Mouse (Mus musculus) testis, postnatal 14 days (tissue): ENCODE measurements around the gene Iqcn.

Experiments
- DNase-seq: peaks from one replicate; pipeline ENCODE4 v3.0.0; 2021; ENCODE audit warnings: low spot score

Gene Iqcn

DNA sequence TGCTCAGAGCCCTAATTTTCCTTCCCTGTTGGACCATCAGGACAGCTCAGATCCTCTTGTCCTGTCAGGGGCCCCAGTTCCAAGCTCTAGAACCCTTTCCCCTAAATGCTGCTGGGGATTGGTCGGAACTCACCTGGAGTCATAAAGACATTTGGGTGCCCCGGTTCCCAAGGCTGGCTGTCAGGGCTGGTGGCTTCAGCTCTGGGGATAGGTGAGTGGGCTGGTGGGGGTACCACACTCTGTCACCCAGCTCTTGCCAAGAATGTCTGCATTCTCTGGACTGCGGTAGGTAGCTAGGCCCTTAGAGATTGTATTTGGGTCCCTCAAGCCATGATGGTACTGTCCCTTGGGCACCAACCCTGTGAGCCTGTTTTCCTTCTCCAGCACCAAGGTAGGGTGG lies at the start of gene Iqcn:
TSS of gene Iqcn (plus strand) at position 171 of the 400 bp plus-strand sequence.
- no peak for DNase-seq

DNA sequence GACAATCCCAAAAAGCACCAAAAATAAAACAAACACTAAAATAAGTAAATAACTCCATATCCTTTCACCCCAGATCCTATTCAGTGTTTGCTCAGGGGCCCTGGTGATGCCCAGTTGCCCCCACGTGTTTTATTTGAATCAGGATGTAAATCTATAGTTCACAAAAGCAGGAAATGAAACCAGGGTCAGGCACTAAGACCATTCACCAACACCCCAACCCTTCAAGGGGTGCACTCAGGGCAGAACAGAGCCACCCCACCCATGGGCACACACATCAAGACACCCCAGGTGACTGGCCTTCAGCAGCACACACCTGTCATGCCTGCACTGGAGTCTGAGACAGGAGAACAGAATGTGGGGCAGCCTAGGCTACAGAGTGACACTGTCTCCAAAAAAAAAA lies 49.1 kb upstream of the Iqcn start:
- DNase-seq = no peak

DNA sequence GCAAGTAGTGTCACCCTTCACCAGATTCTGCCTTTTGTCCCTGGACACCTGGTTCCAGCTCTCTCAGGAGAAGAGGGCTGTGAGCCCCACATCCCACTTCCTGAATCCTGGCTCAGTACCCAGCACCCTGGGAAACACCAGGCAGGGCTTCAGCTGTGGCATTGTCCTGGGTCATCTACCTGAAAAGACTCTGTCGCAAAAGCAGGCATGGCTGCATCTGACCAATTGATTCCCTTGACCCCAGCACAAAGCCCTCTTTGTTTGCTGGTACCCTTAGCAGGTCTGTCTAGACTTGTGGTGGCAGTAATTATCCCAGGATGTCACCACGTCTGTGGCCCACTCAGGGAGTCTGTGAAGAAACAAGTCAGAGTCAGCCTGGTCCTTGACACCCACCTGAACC lies 47.8 kb upstream of the Iqcn start:
- DNase-seq = no peak

DNA sequence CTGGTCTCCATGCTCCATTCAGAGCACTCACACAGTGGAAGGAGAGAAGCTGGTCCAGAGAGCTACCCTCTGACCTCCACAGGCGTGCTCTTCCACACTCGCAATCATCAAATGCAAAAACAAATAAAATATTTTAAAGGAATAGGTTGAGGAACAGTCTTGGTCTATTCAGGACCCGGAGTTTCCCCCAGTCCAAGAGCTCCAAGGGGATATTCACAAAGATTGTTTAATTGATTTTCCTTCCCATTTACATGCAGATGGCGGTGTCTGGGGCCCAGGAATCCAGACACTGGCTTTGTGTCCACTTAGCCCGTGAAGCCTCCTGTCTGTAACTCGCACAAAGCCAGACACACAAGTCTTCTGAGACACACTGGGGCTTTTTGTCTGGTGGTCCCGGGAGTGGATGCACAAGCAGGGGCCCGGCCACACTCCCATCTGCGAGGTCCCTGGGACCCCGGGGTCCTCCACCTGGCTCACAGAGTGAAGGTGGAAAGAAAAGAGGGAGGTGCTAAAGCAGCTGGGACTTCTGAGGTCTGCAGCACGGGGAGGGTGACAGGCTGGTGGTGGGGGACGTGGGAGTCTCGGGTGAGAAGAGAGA lies 47.0 kb upstream of the Iqcn start:
- DNase-seq = no peak

DNA sequence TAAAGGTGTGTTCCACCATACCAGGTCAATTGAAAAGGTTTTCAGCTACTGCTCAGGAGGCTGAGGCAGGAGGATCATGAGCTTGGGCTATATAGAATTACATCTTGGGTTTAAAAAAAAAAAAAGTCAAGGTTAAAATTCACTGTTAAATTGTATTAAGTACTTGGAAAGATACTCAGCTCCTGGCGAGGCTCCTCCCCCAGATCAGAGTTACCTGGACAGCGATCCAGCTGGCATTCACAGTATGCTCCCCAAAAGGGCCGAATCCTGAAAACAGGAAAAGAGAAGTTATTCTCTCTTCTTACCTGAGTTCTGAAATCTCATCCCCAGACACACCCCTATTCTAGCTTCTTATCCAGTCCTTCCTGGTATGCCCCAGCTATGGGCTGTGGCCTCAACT lies 46.0 kb upstream of the Iqcn start:
- no peak for DNase-seq

DNA sequence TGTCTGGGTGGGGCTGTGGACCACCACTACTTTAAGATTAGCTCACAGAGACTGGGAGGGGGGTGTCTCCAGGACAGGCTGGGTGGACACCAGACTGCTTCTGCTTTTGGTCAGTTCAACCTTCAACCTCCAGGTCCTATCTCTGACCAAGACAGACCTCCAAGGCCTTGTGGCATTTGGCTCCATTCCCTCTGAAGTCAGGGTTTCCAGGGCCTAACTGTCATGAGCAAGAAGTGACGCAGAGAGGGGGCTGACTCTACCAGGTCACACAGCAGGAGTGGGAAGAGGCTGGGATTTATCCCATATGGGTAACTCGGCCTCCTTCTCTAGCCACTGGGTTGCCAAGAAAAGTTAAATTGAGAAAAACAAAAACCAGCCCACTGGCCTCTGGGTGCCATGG lies 45.5 kb upstream of the Iqcn start:
- no peak for DNase-seq

DNA sequence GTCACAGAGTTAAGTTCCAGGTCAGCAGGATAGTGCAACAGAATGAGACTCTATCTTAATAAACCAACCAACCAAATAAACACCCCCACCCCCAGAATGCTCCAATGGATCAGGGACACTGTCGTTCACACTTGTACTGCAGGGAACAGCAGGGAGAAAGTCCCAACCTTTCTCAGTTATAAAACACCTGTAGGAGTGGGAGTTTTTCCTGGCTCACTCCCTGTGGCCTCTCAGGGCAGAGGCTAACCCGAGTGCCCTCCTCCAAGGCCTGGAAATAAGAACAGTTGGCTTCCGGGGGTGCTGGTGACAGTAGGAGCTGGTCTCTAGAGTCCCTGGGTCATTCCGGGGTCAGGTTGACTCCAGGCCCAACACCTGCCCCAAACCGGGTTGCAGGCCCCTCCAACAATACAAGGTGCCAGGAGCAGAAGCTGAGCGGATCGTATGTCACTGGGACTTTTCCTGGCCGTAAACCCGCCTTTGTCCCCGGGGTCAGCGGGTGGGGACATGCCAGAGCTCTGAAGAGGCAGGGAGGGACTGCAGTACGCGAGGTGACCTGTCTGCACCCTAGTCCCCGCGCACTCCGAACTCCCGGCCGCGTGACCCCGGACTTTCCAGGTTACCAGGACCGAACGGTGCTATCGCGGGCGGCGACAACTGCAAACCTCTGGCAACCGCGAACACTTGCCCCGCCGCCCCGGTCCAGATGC lies 44.2 kb upstream of the Iqcn start:
- DNase-seq = no peak

DNA sequence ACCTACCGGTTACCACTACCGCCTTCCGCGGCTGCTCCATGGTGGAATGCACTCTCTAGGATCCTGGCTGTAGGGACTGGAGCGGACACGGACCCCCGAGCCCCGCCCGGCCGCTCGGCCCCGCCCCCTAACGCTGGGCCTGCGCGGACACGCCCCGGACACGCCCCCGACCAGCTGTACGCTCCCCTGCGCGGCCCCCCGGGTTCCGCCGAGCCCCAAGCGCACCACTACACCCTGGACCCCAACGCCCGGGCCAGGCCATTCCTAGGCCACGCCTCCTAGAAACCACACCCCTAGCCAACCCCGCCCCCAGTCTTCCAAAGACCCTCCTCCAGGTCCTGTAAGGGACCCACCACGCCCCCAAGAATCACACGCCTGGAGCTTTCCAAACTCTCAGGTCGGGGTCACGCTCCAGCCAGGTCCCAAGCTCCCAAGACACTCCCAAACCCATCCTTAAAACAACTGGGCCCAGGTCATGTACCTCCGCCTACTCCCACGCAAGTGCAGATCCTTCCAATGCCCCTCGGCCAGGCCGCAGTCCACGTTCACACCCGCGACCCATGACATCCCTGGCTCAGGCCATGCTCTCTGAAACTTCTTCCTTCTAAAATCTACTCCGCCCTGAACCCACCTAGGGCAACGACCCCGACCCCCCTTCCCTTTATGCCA lies 43.5 kb upstream of the Iqcn start:
- DNase-seq = peak; percentile 91

DNA sequence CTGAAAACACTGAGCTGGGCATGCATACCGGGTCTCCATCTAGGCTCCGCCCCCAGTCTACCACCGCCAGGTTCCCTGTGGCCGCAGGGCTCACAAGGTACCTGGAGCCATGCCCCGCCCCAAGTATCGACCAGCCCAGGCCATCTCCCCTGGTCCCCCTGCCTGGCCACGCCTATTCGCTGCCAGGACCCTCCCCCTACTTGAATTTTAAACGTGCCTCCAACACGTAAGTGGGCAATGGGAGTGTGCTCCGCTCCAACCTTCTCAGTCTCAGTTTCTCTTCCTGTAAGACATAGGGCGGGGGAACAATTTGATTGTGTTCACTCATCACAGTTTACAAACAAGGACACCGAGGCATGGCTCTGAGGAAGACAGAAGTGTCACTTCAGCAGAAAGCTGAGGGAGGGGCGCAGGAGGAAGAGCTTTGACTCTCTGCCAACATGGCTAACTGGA lies 43.0 kb upstream of the Iqcn start, which contains the start of gene Pgpep1:
TSS of gene Pgpep1 (minus strand) at position 116 of the 453 bp plus-strand sequence.
- peak; percentile 66 for DNase-seq

DNA sequence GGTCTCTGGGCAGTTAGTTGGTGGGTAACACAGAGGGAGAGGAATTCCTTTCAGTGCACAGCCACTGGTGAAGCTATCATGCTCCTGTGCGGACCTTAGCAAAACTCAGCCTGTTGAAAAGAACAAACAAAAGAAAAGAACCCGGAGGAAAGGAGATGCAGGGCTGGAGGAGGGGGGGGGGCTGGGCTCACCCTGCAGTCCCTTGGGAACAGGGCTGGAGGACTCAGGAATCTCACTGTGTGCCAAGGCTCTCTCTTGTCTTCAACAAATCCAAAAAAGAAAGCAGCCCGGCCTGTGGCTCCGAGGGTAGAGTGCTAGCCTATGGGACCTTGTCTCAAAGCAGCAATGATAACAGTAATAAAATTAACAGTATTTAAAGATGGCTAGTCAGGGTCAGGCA lies 39.6 kb upstream of the Iqcn start:
- DNase-seq = no peak

DNA sequence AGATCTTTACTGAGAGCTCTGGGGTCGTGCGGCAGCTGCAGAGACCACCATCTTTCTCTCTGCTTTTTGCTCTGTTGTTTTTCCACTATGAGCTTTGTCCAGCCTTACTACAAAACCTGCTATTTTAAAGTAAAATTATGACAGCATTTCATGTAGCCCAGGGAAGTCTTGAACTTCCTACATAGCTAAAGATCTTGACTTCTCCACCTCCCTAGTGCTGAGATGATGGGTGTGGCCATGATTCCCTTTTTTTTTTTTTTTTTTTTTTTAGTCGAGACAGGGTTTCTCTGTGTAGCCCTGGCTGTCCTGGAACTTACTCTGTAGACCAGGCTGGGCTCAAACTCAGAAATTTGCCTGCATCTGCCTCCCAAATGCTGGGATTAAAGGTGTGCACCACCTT lies 38.6 kb upstream of the Iqcn start:
- DNase-seq = no peak

DNA sequence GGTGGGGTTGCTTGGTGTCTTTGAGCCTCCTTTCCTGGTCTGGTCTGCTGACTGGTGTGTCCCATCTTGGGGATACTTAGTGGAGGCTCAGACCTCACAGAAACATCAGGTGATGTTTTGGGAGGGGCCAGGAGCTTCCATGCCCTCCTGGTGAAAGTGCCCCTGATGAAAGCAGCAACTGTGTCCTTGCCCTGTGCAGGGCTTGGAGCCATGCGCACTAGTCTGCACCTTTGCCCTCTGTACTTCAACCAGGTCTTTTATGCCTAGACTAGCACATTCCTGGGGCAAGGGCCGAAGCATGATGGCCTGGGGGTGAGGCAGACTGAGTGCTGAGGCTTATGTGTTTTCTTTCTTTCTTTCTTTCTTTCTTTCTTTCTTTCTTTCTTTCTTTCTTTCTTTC lies 37.7 kb upstream of the Iqcn start:
- DNase-seq = no peak

DNA sequence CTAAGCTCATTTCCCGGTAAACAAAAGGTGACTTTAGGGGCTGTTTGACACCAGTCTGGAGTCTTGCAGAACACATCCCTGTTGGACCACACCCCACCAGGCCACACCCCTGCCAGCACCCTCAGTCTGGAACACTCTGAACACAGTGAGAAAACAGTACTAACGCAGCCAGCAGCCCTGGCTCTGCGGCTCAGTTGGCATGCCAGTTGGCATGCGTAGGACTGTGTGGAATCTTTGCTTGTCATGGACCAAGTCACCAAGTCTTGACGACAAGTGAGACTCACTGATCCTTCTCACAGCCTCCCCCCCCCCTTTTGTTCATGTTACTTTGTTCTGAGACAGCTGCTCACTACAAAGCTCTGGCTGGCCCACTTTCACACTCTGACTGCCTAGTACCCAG lies 36.2 kb upstream of the Iqcn start:
- no peak for DNase-seq

DNA sequence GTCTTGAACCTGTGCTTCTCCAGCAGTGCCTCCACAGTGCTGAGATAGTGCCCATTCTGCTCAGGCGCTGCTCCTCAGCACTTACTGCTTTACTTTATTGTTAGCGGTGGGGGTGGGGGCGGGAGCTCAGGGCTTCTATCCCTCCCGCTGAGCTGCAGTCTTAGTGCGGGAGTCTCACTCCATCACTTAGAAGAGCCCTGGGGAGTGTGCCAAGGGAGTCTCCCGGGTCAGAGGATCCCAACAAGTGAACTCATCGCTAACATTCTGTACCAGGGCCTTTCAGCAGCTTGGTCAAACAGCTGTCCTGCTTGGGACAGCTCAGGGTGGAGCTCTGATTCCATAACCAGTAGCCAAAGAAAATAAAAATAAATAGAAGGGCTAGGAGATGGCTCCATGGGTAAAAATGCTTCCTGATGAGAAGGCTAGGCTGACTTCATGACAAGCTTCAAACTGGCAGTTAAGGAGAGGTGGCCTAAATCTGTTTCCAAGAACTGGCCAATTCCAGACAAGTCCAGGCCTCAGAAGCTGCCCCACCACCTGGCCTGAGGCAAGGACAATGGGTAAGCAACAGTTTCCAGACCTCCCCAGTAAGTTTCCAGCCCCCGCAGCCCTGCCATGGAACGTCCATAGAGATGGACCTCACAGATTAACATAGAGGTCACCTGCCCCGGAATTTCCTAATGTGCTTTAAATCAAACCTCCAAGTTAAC lies 31.5 kb upstream of the Iqcn start:
- peak; percentile 65 for DNase-seq

DNA sequence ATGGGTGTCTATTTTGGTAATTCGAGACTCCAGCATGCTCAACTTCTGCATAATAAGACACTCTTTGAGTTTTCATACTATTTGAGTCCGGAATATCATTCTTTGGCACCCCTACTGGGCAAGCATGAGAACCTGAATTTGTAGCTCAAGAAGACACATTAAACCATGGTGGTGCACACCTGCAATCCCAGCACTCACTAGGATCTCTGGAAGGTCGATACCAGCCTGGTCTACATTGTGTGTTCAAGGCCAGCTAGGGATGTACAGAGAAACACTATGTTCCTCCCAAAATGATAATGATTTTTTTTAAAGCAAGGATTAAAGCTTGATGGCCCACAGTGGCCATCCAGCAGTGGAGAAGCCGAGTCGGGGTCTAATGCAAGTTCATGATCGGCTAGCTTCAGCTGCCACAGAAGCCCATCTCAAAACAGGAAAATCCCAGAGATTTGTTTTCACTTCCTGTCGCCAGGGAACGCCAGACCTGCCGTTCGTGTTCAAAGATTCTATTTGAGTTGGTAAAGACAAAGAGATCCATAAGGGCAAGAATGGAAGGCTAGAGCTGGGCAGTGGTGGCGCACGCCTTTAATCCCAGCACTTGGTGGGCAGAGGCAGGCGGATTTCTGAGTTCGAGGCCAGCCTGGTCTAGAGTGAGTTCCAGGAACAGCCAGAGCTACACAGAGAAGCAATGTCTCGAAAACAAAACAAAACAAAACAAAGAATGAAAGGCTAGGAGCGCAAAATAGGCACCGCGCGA lies 30.8 kb upstream of the Iqcn start:
- peak; percentile 8 for DNase-seq

DNA sequence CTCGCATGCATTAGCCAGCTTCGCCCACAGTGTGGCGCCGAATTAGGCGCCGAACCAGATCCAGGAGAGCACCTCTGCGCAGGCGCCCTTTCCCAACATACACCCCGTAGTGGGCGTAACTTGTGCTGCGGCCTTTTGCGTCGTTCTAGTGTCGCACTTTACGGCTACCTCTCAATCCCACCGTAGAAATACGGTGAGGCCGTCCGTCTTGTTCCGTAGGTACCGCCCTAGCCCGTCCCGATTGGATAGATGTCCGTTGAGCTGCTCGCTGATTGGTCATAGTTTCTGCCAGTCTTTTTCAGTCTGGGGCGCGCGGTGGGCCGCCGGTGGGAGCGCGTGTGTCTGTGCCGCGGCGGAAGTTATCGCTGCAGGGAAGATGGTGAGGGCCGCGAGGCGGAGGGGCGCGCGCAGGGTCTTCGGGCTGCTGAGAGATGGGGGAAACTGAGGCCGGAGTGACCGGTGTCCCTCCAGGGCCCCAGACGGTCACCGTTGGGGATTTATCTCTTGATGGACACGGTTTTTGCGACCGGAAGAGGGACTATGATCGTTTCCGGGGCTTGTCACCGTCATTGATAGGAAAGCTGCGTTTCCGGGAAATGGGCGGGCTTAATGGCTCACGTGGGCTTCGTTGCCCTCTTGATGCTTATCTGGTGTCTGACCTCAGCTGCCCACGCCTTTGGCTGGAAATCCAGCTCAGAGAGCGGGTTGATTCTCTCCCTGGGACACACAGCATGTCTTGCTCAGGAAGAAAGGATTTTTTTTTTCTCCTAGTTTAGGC lies 30.0 kb upstream of the Iqcn start, which contains the start of gene Lsm4:
TSS of gene Lsm4 (plus strand) at position 170 of the 778 bp plus-strand sequence.
- peak; percentile 98 for DNase-seq

DNA sequence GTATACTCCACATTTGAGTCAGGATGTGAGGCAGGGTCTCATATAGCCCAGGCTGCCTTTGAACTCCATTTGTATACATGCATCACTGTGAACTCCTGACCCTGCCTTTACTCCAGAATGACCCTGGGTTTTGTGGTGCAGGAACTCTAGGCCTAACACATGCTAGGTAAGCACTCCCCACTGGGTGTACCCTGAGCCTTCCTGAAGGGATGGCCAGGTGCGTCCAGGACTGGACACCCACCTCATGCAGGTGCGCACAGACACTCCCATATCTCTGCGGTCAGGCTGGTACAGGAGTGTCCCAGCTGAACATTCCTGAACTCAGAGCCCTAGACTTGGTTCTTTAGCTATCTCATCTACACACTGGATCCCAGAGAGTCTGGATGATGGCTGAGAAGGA lies 29.1 kb upstream of the Iqcn start:
- DNase-seq = peak; percentile 20

DNA sequence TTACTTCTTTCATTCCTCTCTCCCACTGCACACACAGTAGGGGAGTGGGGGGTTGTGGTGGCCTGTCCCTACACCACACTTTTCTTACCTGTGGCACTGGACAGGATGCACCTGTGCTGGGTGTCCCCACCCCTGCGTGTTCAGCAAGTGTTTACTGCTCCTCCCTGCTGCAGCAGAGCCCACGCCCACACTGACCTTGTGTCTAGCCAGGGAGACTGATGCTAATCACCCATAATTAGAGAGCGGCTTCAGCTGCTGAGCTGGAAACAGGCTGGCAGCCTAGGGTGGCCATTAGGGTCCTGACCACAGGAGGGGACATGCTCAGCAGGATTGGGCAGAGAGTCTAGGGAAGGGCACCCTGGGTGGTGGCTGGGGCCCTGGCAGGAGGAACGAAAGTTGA lies 28.5 kb upstream of the Iqcn start:
- peak; percentile 27 for DNase-seq

DNA sequence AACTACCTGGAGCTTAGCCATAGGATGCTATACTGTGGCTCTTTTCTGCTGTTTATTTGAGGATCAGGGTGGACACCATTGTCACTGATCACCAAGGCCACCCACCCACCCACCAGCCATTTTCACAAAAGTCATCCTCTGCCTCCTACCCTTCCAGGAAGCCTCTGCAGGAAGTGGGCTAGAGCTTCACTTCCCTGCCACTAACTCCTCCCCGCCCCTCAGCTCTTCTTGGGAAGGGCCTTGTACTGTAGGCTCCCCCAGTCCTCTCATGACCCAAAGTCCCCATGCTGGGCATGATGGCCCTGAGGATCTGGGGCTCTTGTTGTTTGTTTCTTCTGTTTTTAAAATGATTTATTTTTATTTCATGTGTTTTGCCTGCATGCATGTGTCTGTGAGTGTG lies 27.9 kb upstream of the Iqcn start:
- no peak for DNase-seq

DNA sequence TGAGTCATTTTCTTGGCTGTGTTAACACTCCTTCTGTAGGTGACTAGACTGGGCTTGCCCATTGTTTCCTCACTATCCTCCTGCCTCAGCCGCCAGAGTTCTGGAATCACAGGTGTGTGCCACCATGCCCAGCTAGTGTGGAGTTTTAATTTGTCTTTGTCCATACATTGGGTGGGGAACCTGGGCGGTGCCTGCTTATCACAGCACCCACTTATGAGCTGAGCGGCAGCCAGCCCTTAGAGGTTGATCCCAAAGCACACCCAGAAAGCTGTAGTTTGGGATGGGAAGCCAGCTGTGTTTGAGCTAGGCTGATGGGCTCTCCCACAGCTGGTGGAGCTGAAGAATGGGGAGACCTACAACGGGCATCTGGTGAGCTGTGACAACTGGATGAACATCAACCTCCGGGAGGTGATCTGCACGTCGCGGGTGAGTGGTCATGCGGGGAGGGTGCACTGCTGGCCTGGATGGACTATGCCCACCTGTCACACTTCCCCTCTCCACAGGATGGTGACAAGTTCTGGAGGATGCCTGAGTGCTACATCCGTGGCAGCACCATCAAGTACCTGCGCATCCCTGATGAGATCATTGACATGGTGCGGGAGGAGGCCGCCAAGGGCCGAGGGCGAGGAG lies 25.7 kb upstream of the Iqcn start:
- no peak for DNase-seq

DNA sequence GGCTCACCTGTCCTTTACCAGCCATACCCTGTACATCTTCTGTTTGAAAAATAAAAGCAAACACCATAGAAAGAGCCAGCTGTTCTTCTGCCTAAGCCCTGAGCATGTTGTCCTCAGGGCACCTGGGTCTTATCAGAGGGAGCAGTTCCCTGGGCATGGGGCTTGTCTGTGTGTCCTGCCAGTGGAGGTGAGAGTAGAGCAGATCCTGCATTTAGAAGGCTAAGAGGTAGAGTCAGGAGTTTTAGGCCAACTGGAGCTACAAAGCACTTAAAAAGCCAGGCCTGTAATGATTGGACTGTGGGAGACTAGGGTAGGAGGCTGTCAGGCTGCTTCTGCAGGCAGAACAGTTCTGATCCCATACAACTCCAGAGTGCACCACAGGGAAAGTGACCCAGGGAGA lies 24.6 kb upstream of the Iqcn start:
- DNase-seq = no peak
